Mouse (Mus musculus): ENCODE measurements around the gene Dnajc10.

The Dnajc10 gene

GRCm38 (mm10) chr2:80340537-80340936, 25.3 kb downstream of the Dnajc10 start:
- DNase-seq (ENCODE audit: low read depth, low spot score): no peak

- no peak for DNase-seq (ENCODE audit: low read depth, low spot score)
Measured at GRCm38 (mm10) chr2:80354531-80354930, 39.3 kb downstream of the Dnajc10 start.

GRCm38 (mm10) chr2:80356656-80357231, 41.5 kb downstream of the Dnajc10 start:
- DNase-seq (ENCODE audit: low read depth, low spot score): peak; percentile 21

GRCm38 (mm10) chr2:80371458-80371857, 56.2 kb downstream of the Dnajc10 start:
- DNase-seq (ENCODE audit: low read depth, low spot score): no peak

GRCm38 (mm10) chr2:80374892-80375291, 59.6 kb downstream of the Dnajc10 start:
- no peak for DNase-seq (ENCODE audit: low read depth, low spot score)

GRCm38 (mm10) chr2:80379848-80380247, 64.6 kb downstream of the Dnajc10 start:
- DNase-seq (ENCODE audit: low read depth, low spot score): no peak

- DNase-seq (ENCODE audit: low read depth, low spot score): no peak
Measured at GRCm38 (mm10) chr2:80384447-80384846, 69.2 kb downstream of the Dnajc10 start.

GRCm38 (mm10) chr2:80386255-80386654, 71.0 kb downstream of the Dnajc10 start:
- DNase-seq (ENCODE audit: low read depth, low spot score): no peak

- DNase-seq (ENCODE audit: low read depth, low spot score): no peak
Measured at GRCm38 (mm10) chr2:80387668-80388067, 72.4 kb downstream of the Dnajc10 start.

GRCm38 (mm10) chr2:80388341-80388740, 73.1 kb downstream of the Dnajc10 start:
- DNase-seq (ENCODE audit: low read depth, low spot score): peak; percentile 58

GRCm38 (mm10) chr2:80396057-80396456, 80.8 kb downstream of the Dnajc10 start:
- DNase-seq (ENCODE audit: low read depth, low spot score): no peak

GRCm38 (mm10) chr2:80396864-80397263, 81.6 kb downstream of the Dnajc10 start:
- no peak for DNase-seq (ENCODE audit: low read depth, low spot score)

GRCm38 (mm10) chr2:80398595-80399099, 83.4 kb downstream of the Dnajc10 start:
- no peak for DNase-seq (ENCODE audit: low read depth, low spot score)

Data from telencephalon, adult 2 months (tissue).